Mouse (Mus musculus): ENCODE data around the gene Pnisr. TPM values are rescaled to one million over a fixed set of nuclear protein-coding genes. Genes with fewer than 3 reads are reported as not detected.

Pnisr gene
- 124 and 128 TPM in 2 replicates for polyA plus RNA-seq (2015; fragmentation: Nextera tagmentation; extraction: Ambion mirVana)

GRCm38 (mm10) chr4:21847481-21848286 lies at the start of gene Pnisr:
Gene Pnisr, plus strand, starts transcription at chr4:21847583.
- DNase-seq (ENCODE audit: low spot score): peak; percentile 97

GRCm38 (mm10) chr4:21801013-21801412 lies 46.4 kb upstream of the Pnisr start:
- no peak for DNase-seq (ENCODE audit: low spot score)

DNA sequence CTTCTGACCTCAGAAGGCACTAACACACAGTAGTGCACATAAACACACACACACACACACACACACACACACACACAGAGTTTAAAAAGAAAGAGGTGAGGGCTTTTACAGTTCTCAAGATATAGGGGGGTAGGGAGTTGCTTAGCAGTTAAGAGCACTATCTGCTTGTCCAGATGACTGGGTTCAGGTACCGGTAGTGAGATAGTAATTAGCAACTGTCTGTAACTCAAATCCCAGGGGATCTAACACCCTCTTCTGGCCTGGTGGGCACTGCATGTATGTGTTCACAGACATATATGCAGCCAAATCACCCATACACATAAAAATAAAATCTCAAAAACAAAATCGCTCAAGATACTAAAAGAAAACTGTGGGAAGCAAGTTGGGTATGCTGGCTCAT lies 45.8 kb upstream of the Pnisr start:
- DNase-seq (ENCODE audit: low spot score): no peak

- no peak for DNase-seq (ENCODE audit: low spot score)
Measured at GRCm38 (mm10) chr4:21807204-21807603, 40.2 kb upstream of the Pnisr start.

DNA sequence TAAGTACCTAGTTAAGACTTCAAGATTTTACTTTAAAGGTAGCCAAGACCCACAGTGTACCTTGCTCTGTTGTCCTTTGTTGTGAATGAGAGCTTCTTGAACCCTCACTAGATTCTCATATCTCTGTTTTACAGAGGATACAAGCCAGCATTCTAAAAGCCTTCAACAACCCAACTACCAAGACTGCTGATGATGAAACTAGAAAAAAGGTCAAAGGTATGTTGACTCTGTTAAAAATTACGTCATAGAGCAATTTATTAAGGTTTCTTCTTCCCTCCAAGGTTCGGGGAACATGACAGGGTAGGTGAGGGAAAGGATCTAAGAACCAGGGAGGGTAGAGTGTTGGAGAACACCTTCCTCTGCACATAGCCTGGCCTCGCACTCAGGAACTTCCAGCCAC lies 36.8 kb upstream of the Pnisr start:
- no peak for DNase-seq (ENCODE audit: low spot score)

GRCm38 (mm10) chr4:21812635-21813034 lies 34.7 kb upstream of the Pnisr start:
- no peak for DNase-seq (ENCODE audit: low spot score)

DNA sequence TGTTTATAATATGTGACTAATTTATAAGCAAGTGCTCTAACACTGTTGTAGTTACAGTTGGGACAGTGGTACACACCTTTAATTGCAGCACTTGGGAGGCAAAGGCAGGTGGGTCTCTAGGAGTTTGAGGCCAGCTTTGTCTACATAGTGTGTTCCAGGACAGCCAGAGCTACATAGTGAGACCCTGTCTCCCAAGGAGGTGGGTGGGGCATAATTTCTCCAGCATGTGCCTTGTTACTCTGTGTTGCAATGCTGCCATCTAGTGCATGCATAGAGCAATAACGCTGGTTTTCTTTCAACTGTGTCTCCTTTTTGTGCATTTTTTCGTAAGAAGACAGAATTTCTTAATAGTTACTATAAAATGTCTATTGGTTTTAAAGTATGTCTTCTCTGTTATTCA lies 33.4 kb upstream of the Pnisr start:
- DNase-seq (ENCODE audit: low spot score): peak; percentile 68

DNA sequence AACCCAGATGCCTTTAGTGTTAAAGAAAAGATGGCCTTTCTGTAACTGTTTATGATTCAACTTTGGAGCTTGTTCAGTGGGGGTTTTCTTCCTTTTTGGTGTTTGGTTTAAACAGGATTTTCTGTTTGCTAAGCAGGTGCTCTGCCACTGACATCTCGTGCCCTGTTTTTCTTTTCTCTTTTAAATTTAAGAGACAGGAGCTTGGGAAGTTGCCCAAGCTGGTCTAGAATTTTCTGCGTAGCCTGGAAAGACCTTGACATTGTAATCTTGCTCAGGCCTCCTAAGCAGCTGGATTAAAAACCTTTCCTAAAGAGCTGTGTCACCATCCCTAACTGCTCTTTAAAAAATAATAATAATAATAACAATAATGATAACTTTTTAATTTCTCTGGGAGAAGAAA lies 20.8 kb upstream of the Pnisr start:
- DNase-seq (ENCODE audit: low spot score): no peak

DNA sequence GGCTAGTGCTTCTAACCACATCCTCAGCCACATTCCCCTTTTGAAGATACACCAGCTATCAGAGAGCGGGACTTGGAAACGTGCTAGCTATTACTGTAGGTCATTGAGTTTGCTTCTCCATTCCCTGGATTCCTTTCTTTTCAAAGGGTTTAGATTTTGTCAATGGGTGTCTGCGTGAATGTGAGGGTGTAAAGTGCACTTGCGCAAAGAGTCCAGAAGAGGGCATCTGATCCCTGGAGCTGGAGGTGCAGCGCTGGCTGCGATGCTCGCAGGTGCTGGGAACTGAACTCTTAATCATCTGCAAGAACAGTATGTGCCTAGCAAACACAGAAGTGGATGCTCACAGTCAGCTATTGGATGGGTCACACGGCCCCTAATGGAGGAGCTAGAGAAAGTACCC lies 14.5 kb upstream of the Pnisr start:
- no peak for DNase-seq (ENCODE audit: low spot score)

GRCm38 (mm10) chr4:21848287-21848630 lies 876 bp downstream of the Pnisr start:
- peak; percentile 92 for DNase-seq (ENCODE audit: low spot score)

- no peak for DNase-seq (ENCODE audit: low spot score)
Measured at GRCm38 (mm10) chr4:21857481-21857880, 10.1 kb downstream of the Pnisr start.

GRCm38 (mm10) chr4:21865226-21865625 lies 17.8 kb downstream of the Pnisr start:
- no peak for DNase-seq (ENCODE audit: low spot score)

DNA sequence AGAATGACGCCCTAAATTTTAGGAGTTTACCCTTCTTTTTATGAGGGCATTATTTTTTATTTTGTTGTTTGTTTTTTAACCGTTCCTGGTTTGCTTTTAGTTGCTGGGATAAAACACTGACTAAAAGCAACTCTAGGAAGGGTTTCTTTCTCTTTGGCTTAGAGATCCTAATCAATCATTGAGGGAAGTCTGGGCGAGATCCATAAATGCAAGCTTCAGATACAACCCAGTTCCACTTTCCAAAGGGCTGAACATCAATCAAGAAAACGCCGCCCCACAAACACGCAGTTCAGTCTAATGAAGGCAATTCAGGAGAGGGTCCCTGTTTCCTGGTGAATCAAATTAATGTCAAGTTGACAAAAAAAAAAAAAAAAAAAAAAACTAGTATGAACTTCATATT lies 31.4 kb downstream of the Pnisr start:
- DNase-seq (ENCODE audit: low spot score): no peak

DNA sequence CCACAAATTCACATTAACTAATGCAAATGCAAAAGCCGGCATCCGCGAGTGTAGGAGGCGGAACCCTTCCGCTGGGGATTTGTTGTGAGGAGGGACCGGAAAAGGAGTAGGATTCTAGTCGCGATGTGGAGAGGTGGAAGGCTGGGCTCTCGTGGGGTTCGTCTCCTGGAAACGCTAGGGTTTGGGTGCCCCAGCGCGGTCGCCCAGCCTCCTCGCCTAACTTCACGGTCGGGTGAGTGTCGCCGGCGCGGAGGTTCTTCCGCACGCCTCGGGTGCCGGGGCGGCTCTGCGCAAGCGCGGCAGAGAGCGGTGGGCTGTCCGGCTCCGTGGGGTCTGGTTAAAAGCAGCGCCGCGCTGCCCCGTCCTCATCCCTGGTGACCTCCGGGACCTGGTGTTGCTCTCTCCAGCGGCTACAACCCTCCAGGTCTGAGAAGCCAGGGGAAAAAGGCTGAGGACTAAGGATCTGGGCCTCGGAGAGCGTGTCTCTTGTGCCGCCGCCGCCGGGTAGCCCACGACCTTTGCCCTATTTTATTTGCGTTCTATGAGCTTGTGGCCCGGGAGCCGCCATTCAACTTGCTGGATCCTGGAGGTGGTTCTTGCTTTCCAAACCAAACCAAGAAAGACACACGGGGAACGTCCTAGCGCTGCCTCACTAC lies 32.3 kb downstream of the Pnisr start, which contains the start of gene Coq3:
Coq3 (plus strand) TSS at position 109 of the 656 bp plus-strand sequence.
- DNase-seq (ENCODE audit: low spot score): peak; percentile 79

- no peak for DNase-seq (ENCODE audit: low spot score)
Measured at GRCm38 (mm10) chr4:21882806-21883205, 35.4 kb downstream of the Pnisr start.

GRCm38 (mm10) chr4:21885831-21886230 lies 38.4 kb downstream of the Pnisr start:
- no peak for DNase-seq (ENCODE audit: low spot score)

Other genes starting within 250 kb of the Pnisr start
- gene Prdm13, start 161.6 kb upstream of the Pnisr start, polyA plus RNA-seq (2015; fragmentation: Nextera tagmentation; extraction: Ambion mirVana): not detected in 2 replicates
- gene Ccnc, start 119.9 kb upstream of the Pnisr start, polyA plus RNA-seq (2015; fragmentation: Nextera tagmentation; extraction: Ambion mirVana): 38.9 and 39.7 TPM in 2 replicates
- 7.5 and 8.3 TPM in 2 replicates for gene Usp45, start 80.4 kb upstream of the Pnisr start, polyA plus RNA-seq (2015; fragmentation: Nextera tagmentation; extraction: Ambion mirVana)
- 9.1 and 9.4 TPM in 2 replicates for gene Tstd3, start 80.4 kb upstream of the Pnisr start, polyA plus RNA-seq (2015; fragmentation: Nextera tagmentation; extraction: Ambion mirVana)
- 14.0 and 14.6 TPM in 2 replicates for gene Coq3, start 32.1 kb downstream of the Pnisr start, polyA plus RNA-seq (2015; fragmentation: Nextera tagmentation; extraction: Ambion mirVana)
- gene Faxc, start 83.7 kb downstream of the Pnisr start, polyA plus RNA-seq (2015; fragmentation: Nextera tagmentation; extraction: Ambion mirVana): 0.22 and 0.30 TPM in 2 replicates

All from thymus, postnatal 0 days (tissue).